Mouse (Mus musculus): Measurements from ENCODE around the gene Ngly1. TPM values are rescaled to one million over a fixed set of nuclear protein-coding genes. Genes with fewer than 3 reads are reported as not detected.
"Not testable (repeated sequence)": the region's sequence is repeated elsewhere in the genome, so short reads cannot be mapped to it uniquely, and the experiment has no call there.

Ngly1 gene
- polyA plus RNA-seq, 1 experiment from 2014 or later = 27.6 TPM

GRCm38 (mm10) chr14:16313073-16313472 lies 64.0 kb downstream of the Ngly1 start:
- not testable (repeated sequence) for H3K27me3 ChIP-seq; H3K27ac ChIP-seq; H3K4me2 ChIP-seq (replicated peaks); H3K36me3 ChIP-seq; H3K4me3 ChIP-seq; H3K9me3 ChIP-seq (replicated peaks); H3K9ac ChIP-seq; ATAC-seq (ENCODE audit: low FRiP score); H3K4me1 ChIP-seq
- WGBS = 82% methylated on average over 2 of the region's 2 CpGs

DNA sequence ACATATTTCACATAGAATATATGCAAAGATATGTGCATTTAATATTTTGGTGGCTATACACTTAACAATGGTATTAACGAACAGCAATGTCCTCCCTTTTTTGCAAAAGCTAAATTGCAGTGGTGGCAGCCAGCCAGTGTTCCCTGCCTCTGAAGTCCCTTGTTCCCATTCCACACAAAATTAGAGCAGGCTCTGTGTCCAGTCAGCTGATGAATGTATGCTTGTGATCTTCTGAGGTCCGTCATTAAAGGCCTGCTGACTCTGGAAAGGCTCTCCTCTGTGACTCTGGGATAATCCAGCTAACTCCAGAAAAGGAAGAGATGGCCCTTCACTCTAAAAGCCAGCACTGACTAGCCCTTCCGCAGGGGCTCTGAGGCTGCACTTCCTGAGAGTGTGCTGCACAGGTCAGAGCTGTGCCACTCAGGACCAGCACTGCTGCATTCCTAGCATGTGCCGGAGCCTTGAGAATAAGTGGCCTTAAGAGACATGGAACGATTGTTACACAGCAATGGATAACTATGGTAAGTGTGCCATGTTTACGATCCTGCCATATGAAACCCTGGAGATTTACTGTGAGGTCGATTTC lies 64.9 kb downstream of the Ngly1 start:
- Histone ChIP-seq H3K9ac (no peak overlapping the region), H3K4me2 (replicated peaks) (no peak overlapping the region), H3K4me3 (no peak overlapping the region), H3K27ac (no peak overlapping the region), H3K9me3 (replicated peaks) (no peaks in the 10 kb centered on the region), H3K4me1 (0 out of 2 replicates have a peak, but pooled peaks cover 2% of the 10 kb centered on the region), H3K36me3 (no peaks in the 10 kb centered on the region), H3K27me3 (no peaks in the 10 kb centered on the region)
- ATAC-seq (ENCODE audit: low FRiP score) = no peak
- 79% methylated on average over 7 of the region's 7 CpGs for WGBS

GRCm38 (mm10) chr14:16314842-16315241 lies 65.8 kb downstream of the Ngly1 start:
- H3K4me1 ChIP-seq = 0 out of 2 replicates have a peak, but pooled peaks cover 2% of the 10 kb centered on the region
- H3K4me2 ChIP-seq (replicated peaks) = no peak overlapping the region
- no peak overlapping the region for H3K27ac ChIP-seq
- no peak overlapping the region for H3K4me3 ChIP-seq
- no peaks in the 10 kb centered on the region for H3K27me3 ChIP-seq
- WGBS = 72% methylated on average over 2 of the region's 2 CpGs
- no peak overlapping the region for H3K9ac ChIP-seq
- no peaks in the 10 kb centered on the region for H3K36me3 ChIP-seq
- no peak for ATAC-seq (ENCODE audit: low FRiP score)
- H3K9me3 ChIP-seq (replicated peaks) = no peaks in the 10 kb centered on the region

DNA sequence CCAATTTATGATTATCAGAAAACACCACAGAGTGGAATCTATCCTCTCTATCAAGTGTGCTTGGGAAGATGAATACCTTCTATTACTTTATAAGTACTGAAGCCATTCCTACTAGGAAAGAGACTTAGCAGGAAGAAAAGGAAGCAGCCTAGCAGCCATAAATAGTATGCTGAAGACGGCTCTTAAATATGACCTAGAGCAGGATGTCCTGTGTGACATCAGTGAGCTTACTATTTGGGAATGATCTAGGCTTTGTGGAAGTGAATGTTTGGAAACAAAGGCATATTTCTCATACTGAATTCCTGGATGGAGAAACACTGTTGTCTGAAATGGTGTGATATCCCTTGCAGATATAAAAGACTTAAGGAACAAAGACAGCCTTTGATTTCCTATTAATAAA lies 67.6 kb downstream of the Ngly1 start:
- H3K9me3 ChIP-seq (replicated peaks) = no peaks in the 10 kb centered on the region
- H3K4me3 ChIP-seq = no peak overlapping the region
- no peak overlapping the region for H3K27ac ChIP-seq
- H3K4me2 ChIP-seq (replicated peaks) = no peak overlapping the region
- no peaks in the 10 kb centered on the region for H3K36me3 ChIP-seq
- H3K27me3 ChIP-seq = no peaks in the 10 kb centered on the region
- H3K9ac ChIP-seq = no peak overlapping the region
- WGBS = 71% methylated on average over 1 of the region's 1 CpGs
- no peak for ATAC-seq (ENCODE audit: low FRiP score)
- H3K4me1 ChIP-seq = 0 out of 2 replicates have a peak, but pooled peaks cover 2% of the 10 kb centered on the region

- 91% methylated on average over 2 of the region's 2 CpGs for whole genome bisulfite sequencing
These were observed 70.7 kb downstream of the Ngly1 start for GRCm38 (mm10) chr14:16319818-16320217.

DNA sequence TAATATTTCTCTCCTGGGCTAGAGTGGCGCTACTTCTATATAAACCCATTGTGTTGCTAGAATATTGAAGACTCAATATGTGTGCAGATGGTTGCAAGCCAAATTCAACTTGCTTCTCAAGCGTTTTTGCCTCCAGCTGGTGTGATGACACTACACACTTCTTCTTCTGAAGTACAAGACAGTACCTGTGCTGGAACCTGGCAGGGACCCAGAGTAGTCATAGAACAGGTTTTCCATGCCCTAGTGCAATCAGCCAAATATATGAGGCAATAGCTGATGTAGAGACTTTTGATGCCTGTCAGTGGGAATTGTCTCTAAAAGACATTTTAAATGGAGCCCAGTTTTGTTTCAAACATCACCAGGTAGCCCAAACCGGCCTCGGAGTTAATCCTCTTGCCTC lies 75.3 kb downstream of the Ngly1 start:
- no peak overlapping the region for H3K9ac ChIP-seq
- no peak overlapping the region for H3K27ac ChIP-seq
- H3K9me3 ChIP-seq (replicated peaks) = no peaks in the 10 kb centered on the region
- no peaks in the 10 kb centered on the region for H3K36me3 ChIP-seq
- WGBS = 82% methylated on average over 4 of the region's 4 CpGs
- H3K4me1 ChIP-seq = peaks cover 7% of the 10 kb centered on the region
- H3K4me2 ChIP-seq (replicated peaks) = no peak overlapping the region
- no peaks in the 10 kb centered on the region for H3K27me3 ChIP-seq
- no peak for ATAC-seq (ENCODE audit: low FRiP score)
- H3K4me3 ChIP-seq = no peak overlapping the region

More at GRCm38 (mm10) chr14:16319818-16320217, 70.7 kb downstream of the Ngly1 start:
- Histone ChIP-seq H3K27ac (no peak overlapping the region), H3K9me3 (replicated peaks) (no peaks in the 10 kb centered on the region), H3K36me3 (no peaks in the 10 kb centered on the region), H3K4me3 (no peak overlapping the region), H3K27me3 (no peaks in the 10 kb centered on the region), H3K4me1 (no peaks in the 10 kb centered on the region), H3K9ac (no peak overlapping the region), H3K4me2 (replicated peaks) (no peak overlapping the region)
- no peak for ATAC-seq (ENCODE audit: low FRiP score)

GRCm38 (mm10) chr14:16325208-16325607 lies 76.1 kb downstream of the Ngly1 start:
- Histone ChIP-seq H3K4me2 (replicated peaks) (no peak overlapping the region), H3K4me1 (peaks cover 7% of the 10 kb centered on the region), H3K36me3 (no peaks in the 10 kb centered on the region), H3K9ac (no peak overlapping the region), H3K27me3 (no peaks in the 10 kb centered on the region), H3K4me3 (no peak overlapping the region), H3K27ac (no peak overlapping the region), H3K9me3 (replicated peaks) (no peaks in the 10 kb centered on the region)
- 29% methylated on average over 1 of the region's 1 CpGs for WGBS
- no peak for ATAC-seq (ENCODE audit: low FRiP score)

DNA sequence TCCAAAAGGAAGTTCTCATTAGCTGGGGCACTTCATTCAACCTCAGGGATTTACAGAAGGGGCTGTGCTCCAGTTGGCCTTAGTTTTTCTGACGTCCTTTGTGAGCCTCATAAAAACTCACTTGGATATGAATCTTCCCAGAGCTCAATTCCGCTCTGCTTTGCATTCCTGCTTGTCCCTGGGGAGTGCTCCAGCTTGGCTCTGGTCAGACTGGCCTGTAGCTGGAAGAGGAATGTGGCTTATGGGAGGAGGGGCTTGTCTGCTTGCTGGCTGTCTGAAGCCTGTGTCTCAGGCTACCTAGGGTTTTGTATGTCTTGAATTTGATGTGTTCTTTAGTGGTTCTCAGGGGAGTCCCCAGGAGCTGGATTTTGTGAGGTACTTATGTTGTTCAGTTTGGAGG lies 79.5 kb downstream of the Ngly1 start:
- Histone ChIP-seq H3K4me3 (no peak overlapping the region), H3K4me1 (peaks cover 7% of the 10 kb centered on the region), H3K27ac (no peak overlapping the region), H3K9me3 (replicated peaks) (no peaks in the 10 kb centered on the region), H3K36me3 (no peaks in the 10 kb centered on the region), H3K27me3 (no peaks in the 10 kb centered on the region), H3K9ac (no peak overlapping the region), H3K4me2 (replicated peaks) (no peak overlapping the region)
- 17% methylated on average over 2 of the region's 2 CpGs for WGBS
- peak; percentile 63; the same call in 1 of the 2 replicates for ATAC-seq (ENCODE audit: low FRiP score)

- no peak overlapping the region for H3K9ac ChIP-seq
- H3K4me3 ChIP-seq = no peak overlapping the region
- peaks cover 7% of the 10 kb centered on the region for H3K4me1 ChIP-seq
- no peak for ATAC-seq (ENCODE audit: low FRiP score)
- 0 out of 2 replicates have a peak overlapping the region, but pooled peaks have one; percentile 12 for H3K27ac ChIP-seq
- no peak overlapping the region for H3K4me2 ChIP-seq (replicated peaks)
- H3K9me3 ChIP-seq (replicated peaks) = no peaks in the 10 kb centered on the region
- no peaks in the 10 kb centered on the region for H3K27me3 ChIP-seq
- no peaks in the 10 kb centered on the region for H3K36me3 ChIP-seq
- 34% methylated on average over 5 of the region's 5 CpGs for WGBS
These were observed 79.9 kb downstream of the Ngly1 start for GRCm38 (mm10) chr14:16328959-16329480.

GRCm38 (mm10) chr14:16329756-16330155 lies 80.7 kb downstream of the Ngly1 start:
- H3K9me3 ChIP-seq (replicated peaks) = no peaks in the 10 kb centered on the region
- 80% methylated on average over 3 of the region's 3 CpGs for WGBS
- H3K9ac ChIP-seq = no peak overlapping the region
- no peak overlapping the region for H3K4me2 ChIP-seq (replicated peaks)
- no peaks in the 10 kb centered on the region for H3K36me3 ChIP-seq
- H3K27ac ChIP-seq = no peak overlapping the region
- ATAC-seq (ENCODE audit: low FRiP score) = no peak
- no peak overlapping the region for H3K4me3 ChIP-seq
- peaks cover 7% of the 10 kb centered on the region for H3K4me1 ChIP-seq
- no peaks in the 10 kb centered on the region for H3K27me3 ChIP-seq

DNA sequence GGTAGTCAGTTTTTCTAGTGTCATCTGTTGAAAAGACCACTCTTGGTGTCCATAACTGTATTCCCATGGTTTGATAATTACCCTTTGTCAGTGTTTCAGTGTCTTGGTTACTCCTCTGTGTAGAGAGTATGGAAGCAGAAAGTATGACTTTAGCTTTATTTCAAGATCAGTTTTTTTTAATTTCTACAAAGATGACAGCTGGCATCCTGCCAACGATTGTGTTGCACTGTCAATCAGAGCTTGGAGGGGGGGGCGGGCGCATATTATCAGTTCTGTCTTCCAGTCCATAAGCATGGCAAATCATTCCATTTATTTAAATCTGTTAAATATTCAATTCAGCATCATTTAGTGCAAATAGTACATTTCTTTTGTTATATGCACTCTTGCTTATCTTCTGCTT lies 85.2 kb downstream of the Ngly1 start:
- Histone ChIP-seq H3K4me2 (replicated peaks) (no peak overlapping the region), H3K27me3 (no peaks in the 10 kb centered on the region), H3K36me3 (no peaks in the 10 kb centered on the region), H3K9ac (no peak overlapping the region), H3K4me3 (no peak overlapping the region), H3K27ac (no peak overlapping the region), H3K9me3 (replicated peaks) (no peaks in the 10 kb centered on the region), H3K4me1 (peaks cover 2% of the 10 kb centered on the region; the same call in 1 of the 2 replicates)
- WGBS = 87% methylated on average over 3 of the region's 3 CpGs
- ATAC-seq (ENCODE audit: low FRiP score) = no peak

GRCm38 (mm10) chr14:16335835-16336417 lies 86.8 kb downstream of the Ngly1 start:
- Histone ChIP-seq H3K4me1 (peaks cover 2% of the 10 kb centered on the region; the same call in 1 of the 2 replicates), H3K27me3 (no peaks in the 10 kb centered on the region), H3K36me3 (no peaks in the 10 kb centered on the region), H3K4me2 (replicated peaks) (no peak overlapping the region), H3K27ac (no peak overlapping the region), H3K4me3 (no peak overlapping the region), H3K9me3 (replicated peaks) (no peaks in the 10 kb centered on the region), H3K9ac (no peak overlapping the region)
- WGBS = 67% methylated on average over 3 of the region's 3 CpGs
- ATAC-seq (ENCODE audit: low FRiP score) = no peak

DNA sequence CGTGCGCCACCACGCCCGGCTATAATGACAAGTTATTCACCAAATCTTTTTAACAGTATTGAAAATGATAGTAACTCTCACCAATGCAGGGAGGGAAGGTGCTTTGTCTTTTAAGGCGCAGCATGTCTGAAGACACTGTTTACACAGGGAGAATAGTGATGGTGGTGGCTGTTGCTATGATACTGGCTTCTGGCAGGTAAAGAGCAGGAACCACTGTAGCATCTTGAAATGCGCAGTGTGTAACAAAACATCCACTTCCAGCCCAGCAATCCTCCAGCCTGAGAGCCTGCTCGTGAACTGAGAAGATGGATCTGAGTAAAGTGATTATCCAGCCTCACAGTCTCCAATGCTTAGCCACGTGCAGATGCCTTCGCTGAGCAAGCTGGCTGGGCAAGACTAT lies 98.4 kb downstream of the Ngly1 start:
- ATAC-seq (ENCODE audit: low FRiP score) = no peak

More for the DNA sequence above, 98.4 kb downstream of the Ngly1 start:
- 70% methylated on average over 9 of the region's 9 CpGs for WGBS
- Histone ChIP-seq H3K4me2 (replicated peaks) (no peak overlapping the region), H3K9ac (no peak overlapping the region), H3K27ac (no peak overlapping the region), H3K9me3 (replicated peaks) (no peaks in the 10 kb centered on the region), H3K4me1 (no peaks in the 10 kb centered on the region), H3K27me3 (no peaks in the 10 kb centered on the region), H3K4me3 (no peak overlapping the region), H3K36me3 (no peaks in the 10 kb centered on the region)

All from hindbrain, embryonic 12.5 days (tissue).